Mouse (Mus musculus) megakaryocyte, embryonic 14.5 days (primary cell): ENCODE measurements around the gene Fam219a.

Experiments used
- FLI1 ChIP-seq: IDR thresholded peaks from 2 replicates; pipeline ENCODE4 v1.6.1; 2012; ENCODE audit warnings: low read length, inconsistent platforms, mixed read lengths
- GATA1 ChIP-seq: IDR thresholded peaks from 3 replicates; pipeline ENCODE4 v1.6.1; 2012; ENCODE audit warnings: mixed read lengths, low read length, inconsistent platforms, borderline replicate concordance

DNA sequence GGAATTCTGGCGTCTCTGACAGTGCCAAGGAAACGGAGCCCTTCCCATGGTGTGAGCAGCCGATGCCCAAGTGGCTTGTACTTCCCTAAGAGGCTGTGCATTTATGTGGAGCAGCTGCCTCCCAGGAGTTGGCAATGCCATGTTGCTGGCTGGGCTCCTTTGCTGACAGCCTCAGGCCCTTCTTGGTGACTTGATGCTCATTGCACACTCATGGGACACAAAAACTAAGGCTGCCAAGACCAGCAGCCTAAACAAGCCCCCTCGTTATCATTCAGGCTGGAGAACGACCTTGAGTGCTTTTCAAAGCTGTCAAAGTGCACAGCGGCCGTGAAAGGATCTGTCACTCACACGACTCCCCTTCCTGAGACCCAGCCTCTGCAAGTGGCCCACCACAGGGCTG is 42.8 kb upstream of the Fam219a start:
- TF ChIP-seq GATA1 = no peak
- no peak for TF ChIP-seq FLI1
